Mouse (Mus musculus): Measurements from ENCODE around the gene Gm4131.

DNA sequence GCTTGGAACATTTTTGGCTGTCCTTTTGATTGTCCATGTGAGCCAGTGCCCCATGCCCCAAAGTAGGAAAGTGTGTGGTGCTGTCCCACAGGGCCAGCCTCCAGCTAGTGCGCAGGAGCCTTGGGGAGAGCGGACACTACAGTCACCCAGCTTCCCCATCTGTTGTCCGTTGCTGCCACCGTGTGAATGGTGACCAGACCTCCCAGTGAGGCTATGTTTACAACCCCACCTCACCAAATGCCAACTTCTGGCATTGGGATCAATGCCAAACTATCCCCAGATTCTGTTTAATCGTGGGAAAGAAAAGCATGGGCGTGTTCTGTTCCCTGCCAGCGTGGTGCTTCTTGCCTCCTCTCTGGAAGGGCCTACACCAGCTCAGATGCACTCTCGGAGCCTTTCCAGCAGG, 41.1 kb upstream of the Gm4131 start:
- TF ChIP-seq CTCF (IDR thresholded peaks at IDR 0.05; ENCODE audit: control insufficient read depth, insufficient read depth, low read length), result no peak
- TF ChIP-seq POLR2A (IDR thresholded peaks at IDR 0.05; ENCODE audit: borderline replicate concordance, control insufficient read depth, low read depth, low read length), result no peak
